7 mouse cellular contexts compared by ENCODE assay signal in genomic region chr4:120380811-120381391, GRCm38 (mm10). TPM values are rescaled to one million over a fixed set of nuclear protein-coding genes. Genes with fewer than 3 reads are reported as not detected.
DNase-seq lines count a peak whose midpoint lies in the region; ATAC-seq lines count a peak whose summit lies in the region.

No protein-coding gene starts in this region.

- peaks cover 6% of the 10 kb centered on the region; the same call in 1 of the 2 replicates for H3K4me1 ChIP-seq in embryonic facial prominence, embryonic 10.5 days
- H3K4me1 ChIP-seq in intestine, embryonic 16.5 days (ENCODE audit: control insufficient read depth, insufficient read depth, low read length), result peaks cover 8% of the 10 kb centered on the region; the same call in 1 of the 2 replicates
- H3K4me1 ChIP-seq in midbrain, embryonic 10.5 days, result peaks cover 17% of the 10 kb centered on the region

- peak overlapping the region; percentile 43 for H3K4me2 ChIP-seq in intestine, embryonic 16.5 days (ENCODE audit: low read depth, low read length)

- 14% methylated on average over 7 of the region's 7 CpGs for WGBS in embryonic facial prominence, embryonic 10.5 days
- WGBS in intestine, embryonic 16.5 days, result 6% methylated on average over 7 of the region's 7 CpGs
- 13% methylated on average over 7 of the region's 7 CpGs for WGBS in midbrain, embryonic 10.5 days

- DNase-seq in adrenal gland, adult 8-10 months, result peak; percentile 85
- DNase-seq in embryonic facial prominence, embryonic 10.5 days (ENCODE audit: low spot score), result peak; percentile 63
- peak; percentile 66 to 68 for DNase-seq in left cerebral cortex, postnatal 36 days (ENCODE audit: low spot score in 2 of 2)
- DNase-seq in midbrain, embryonic 10.5 days (ENCODE audit: low spot score), result peak; percentile 66
- peak; percentile 97 for DNase-seq in skeletal muscle tissue, adult 2 months (ENCODE audit: low read depth, low spot score)

- H3K27ac ChIP-seq in embryonic facial prominence, embryonic 10.5 days (replicated peaks), result no peak overlapping the region
- H3K27ac ChIP-seq in intestine, embryonic 16.5 days (ENCODE audit: low read length), result no peak overlapping the region
- H3K27ac ChIP-seq in midbrain, embryonic 10.5 days (replicated peaks), result no peak overlapping the region

- H3K36me3 ChIP-seq in embryonic facial prominence, embryonic 10.5 days (replicated peaks), result no peaks in the 10 kb centered on the region
- no peaks in the 10 kb centered on the region for H3K36me3 ChIP-seq in intestine, embryonic 16.5 days (ENCODE audit: control insufficient read depth, insufficient read depth, low read length)
- H3K36me3 ChIP-seq in midbrain, embryonic 10.5 days, result no peaks in the 10 kb centered on the region

- peak; percentile 86 for ATAC-seq in granulocyte monocyte progenitor cell, adult 5-6 weeks (replicated peaks; ENCODE audit: poor library complexity, severe bottlenecking)
- ATAC-seq in intestine, embryonic 16.5 days, result peak; percentile 84

- H3K27me3 ChIP-seq in embryonic facial prominence, embryonic 10.5 days (replicated peaks; ENCODE audit: low read depth, poor library complexity, severe bottlenecking), result peaks cover 48% of the 10 kb centered on the region
- no peaks in the 10 kb centered on the region for H3K27me3 ChIP-seq in intestine, embryonic 16.5 days (replicated peaks; ENCODE audit: control insufficient read depth, insufficient read depth, low read length)
- H3K27me3 ChIP-seq in midbrain, embryonic 10.5 days (ENCODE audit: low read depth, poor library complexity, severe bottlenecking), result peaks cover 59% of the 10 kb centered on the region

- intact Hi-C loops in left cerebral cortex, postnatal 36 days (cut with DNase I), result loop anchor here (2.0 kb wide), 1 partner anchor 156 kb away; no protein-coding TSS in a partner anchor

- H3K9ac ChIP-seq in intestine, embryonic 16.5 days (ENCODE audit: low read depth, low read length), result no peak overlapping the region

- H3K4me3 ChIP-seq in embryonic facial prominence, embryonic 10.5 days, result no peak overlapping the region
- H3K4me3 ChIP-seq in intestine, embryonic 16.5 days (ENCODE audit: low read length), result no peak overlapping the region
- H3K4me3 ChIP-seq in midbrain, embryonic 10.5 days, result no peak overlapping the region

- H3K9me3 ChIP-seq in embryonic facial prominence, embryonic 10.5 days, result no peaks in the 10 kb centered on the region
- H3K9me3 ChIP-seq in intestine, embryonic 16.5 days (ENCODE audit: control insufficient read depth, low read length), result no peaks in the 10 kb centered on the region
- H3K9me3 ChIP-seq in midbrain, embryonic 10.5 days (replicated peaks), result no peaks in the 10 kb centered on the region

RNA-seq across cellular contexts. Expression of gene Scmh1, which starts 24.2 kb away (rescaled TPM):
- 10 to 100 TPM; 31.8 to 57.1 (median 47.6) TPM for total RNA-seq in adrenal gland, adult 8-10 months (2022)
- polyA plus RNA-seq in embryonic facial prominence, embryonic 10.5 days (2016; fragmentation: Nextera tagmentation; extraction: Ambion mirVana), result 34.7 and 40.8 TPM in 2 replicates
- total RNA-seq in granulocyte monocyte progenitor cell, adult 5-6 weeks (2014; fragmentation: Nextera tagmentation), result 58.8 and 61.4 TPM in 2 replicates
- total RNA-seq in granulocyte monocyte progenitor cell, adult 5-6 weeks (2017), result 7.8 and 10.1 TPM in 2 replicates
- 22.6 and 24.0 TPM in 2 replicates for polyA plus RNA-seq in intestine, embryonic 16.5 days (2015; fragmentation: Nextera tagmentation; extraction: Ambion mirVana)
- 10 to 100 TPM; 83.6 to 96.1 TPM for total RNA-seq in left cerebral cortex, postnatal 36 days (2021)
- polyA plus RNA-seq in midbrain, embryonic 10.5 days (2016; fragmentation: Nextera tagmentation; extraction: Ambion mirVana), result 36.8 and 46.9 TPM in 2 replicates
